Mouse (Mus musculus): ENCODE data around the gene Poldip2. TPM values are rescaled to one million over a fixed set of nuclear protein-coding genes. Genes with fewer than 3 reads are reported as not detected.

Gene Poldip2
- polyA plus RNA-seq, 1 experiment from 2014 or later = 65.8 TPM

- Histone ChIP-seq H3K4me2 (replicated peaks; ENCODE audit: low read depth) (peak overlapping the region; percentile 75), H3K4me1 (replicated peaks; ENCODE audit: control insufficient read depth, insufficient read depth, low read length) (peaks cover 12% of the 10 kb centered on the region), H3K4me3 (ENCODE audit: low read depth, low read length) (peak overlapping the region; percentile 85), H3K9me3 (ENCODE audit: control insufficient read depth) (no peaks in the 10 kb centered on the region), H3K27me3 (replicated peaks; ENCODE audit: control insufficient read depth, insufficient read depth, low read length) (no peaks in the 10 kb centered on the region), H3K9ac (ENCODE audit: low read depth, low read length) (peak overlapping the region; percentile 64), H3K27ac (ENCODE audit: low read depth, low read length) (peak overlapping the region; percentile 97), H3K36me3 (ENCODE audit: control insufficient read depth, insufficient read depth) (peaks cover 31% of the 10 kb centered on the region)
- peak; percentile 46 for ATAC-seq
- no peak for TF ChIP-seq CTCF (IDR thresholded peaks at IDR 0.05; ENCODE audit: low read depth)
- WGBS = under 1% methylated on average over 23 of the region's 23 CpGs
These were observed 23.5 kb downstream of the Poldip2 start for GRCm38 (mm10) chr11:78535376-78536079.

DNA sequence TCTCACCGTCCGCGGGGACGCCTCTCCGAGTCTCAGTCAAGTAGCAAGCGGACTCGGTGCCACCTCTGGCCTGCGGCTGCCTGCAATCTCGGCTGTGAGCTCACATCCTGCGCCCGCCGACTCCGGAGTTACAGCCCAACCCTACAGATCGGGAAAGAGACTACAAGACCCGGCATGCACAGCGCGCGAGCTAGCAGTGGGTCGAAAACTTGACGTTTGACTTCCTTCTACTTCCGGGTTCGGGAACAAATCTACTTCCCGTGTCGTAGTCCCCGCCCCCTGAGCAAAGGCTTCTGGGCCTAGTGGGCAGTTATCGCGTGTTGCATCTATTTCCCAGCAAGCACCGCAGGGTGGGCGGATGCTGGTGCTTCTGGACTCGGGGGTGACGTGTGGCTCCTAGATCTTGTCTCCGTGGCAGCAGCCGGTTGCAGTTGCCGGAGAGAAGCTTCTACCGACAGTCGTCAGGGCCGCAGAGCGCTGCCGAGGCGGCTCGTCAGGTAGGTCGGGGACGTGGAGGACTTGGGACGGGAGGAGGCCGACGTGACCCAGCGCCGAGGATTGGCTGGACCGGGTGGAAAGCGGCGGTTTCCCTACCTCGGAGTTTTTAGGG, 24.2 kb downstream of the Poldip2 start, which contains the start of the genes Tnfaip1 and Ift20:
Gene Tnfaip1, minus strand, starts transcription at position 253 of the 610 bp plus-strand sequence.
Gene Ift20, plus strand, starts transcription at position 282 of the 610 bp plus-strand sequence.
- peaks cover 34% of the 10 kb centered on the region for H3K36me3 ChIP-seq (ENCODE audit: control insufficient read depth, insufficient read depth)
- H3K9ac ChIP-seq (ENCODE audit: low read depth, low read length) = peak within 1 kb of the TSS; percentile 87
- TF ChIP-seq CTCF (IDR thresholded peaks at IDR 0.05; ENCODE audit: low read depth) = no peak
- peak within 1 kb of the TSS; percentile 83 for H3K4me2 ChIP-seq (replicated peaks; ENCODE audit: low read depth)
- no peaks in the 10 kb centered on the region for H3K9me3 ChIP-seq (ENCODE audit: control insufficient read depth)
- H3K4me3 ChIP-seq (ENCODE audit: low read depth, low read length) = peak within 1 kb of the TSS; percentile 85
- under 1% methylated on average over 52 of the region's 52 CpGs for WGBS
- ATAC-seq = peak; percentile 93
- no peaks in the 10 kb centered on the region for H3K27me3 ChIP-seq (replicated peaks; ENCODE audit: control insufficient read depth, insufficient read depth, low read length)
- H3K27ac ChIP-seq (ENCODE audit: low read depth, low read length) = peak within 1 kb of the TSS; percentile 97
- peaks cover 12% of the 10 kb centered on the region for H3K4me1 ChIP-seq (replicated peaks; ENCODE audit: control insufficient read depth, insufficient read depth, low read length)

GRCm38 (mm10) chr11:78536690-78537084, 24.7 kb downstream of the Poldip2 start:
- no peak for TF ChIP-seq CTCF (IDR thresholded peaks at IDR 0.05; ENCODE audit: low read depth)
- Histone ChIP-seq H3K4me1 (replicated peaks; ENCODE audit: control insufficient read depth, insufficient read depth, low read length) (peaks cover 12% of the 10 kb centered on the region), H3K36me3 (ENCODE audit: control insufficient read depth, insufficient read depth) (peaks cover 32% of the 10 kb centered on the region), H3K9me3 (ENCODE audit: control insufficient read depth) (no peaks in the 10 kb centered on the region), H3K4me2 (replicated peaks; ENCODE audit: low read depth) (peak overlapping the region; percentile 83), H3K27me3 (replicated peaks; ENCODE audit: control insufficient read depth, insufficient read depth, low read length) (no peaks in the 10 kb centered on the region), H3K9ac (ENCODE audit: low read depth, low read length) (peak overlapping the region; percentile 87), H3K4me3 (ENCODE audit: low read depth, low read length) (peak overlapping the region; percentile 85), H3K27ac (ENCODE audit: low read depth, low read length) (peak overlapping the region; percentile 97)
- ATAC-seq = 0 out of 2 replicates have a peak, but pooled peaks have one; percentile 0
- WGBS = 1% methylated on average over 14 of the region's 14 CpGs

- peaks cover 4% of the 10 kb centered on the region for H3K4me1 ChIP-seq (replicated peaks; ENCODE audit: control insufficient read depth, insufficient read depth, low read length)
- peaks cover 38% of the 10 kb centered on the region for H3K36me3 ChIP-seq (ENCODE audit: control insufficient read depth, insufficient read depth)
- ATAC-seq = no peak
- no peaks in the 10 kb centered on the region for H3K27me3 ChIP-seq (replicated peaks; ENCODE audit: control insufficient read depth, insufficient read depth, low read length)
- no peak for TF ChIP-seq CTCF (IDR thresholded peaks at IDR 0.05; ENCODE audit: low read depth)
- no peak overlapping the region for H3K9ac ChIP-seq (ENCODE audit: low read depth, low read length)
- no peak overlapping the region for H3K4me3 ChIP-seq (ENCODE audit: low read depth, low read length)
- 87% methylated on average over 3 of the region's 3 CpGs for WGBS
- no peak overlapping the region for H3K4me2 ChIP-seq (replicated peaks; ENCODE audit: low read depth)
- no peak overlapping the region for H3K27ac ChIP-seq (ENCODE audit: low read depth, low read length)
- H3K9me3 ChIP-seq (ENCODE audit: control insufficient read depth) = no peaks in the 10 kb centered on the region
These were observed 28.4 kb downstream of the Poldip2 start for GRCm38 (mm10) chr11:78540358-78540757.

DNA sequence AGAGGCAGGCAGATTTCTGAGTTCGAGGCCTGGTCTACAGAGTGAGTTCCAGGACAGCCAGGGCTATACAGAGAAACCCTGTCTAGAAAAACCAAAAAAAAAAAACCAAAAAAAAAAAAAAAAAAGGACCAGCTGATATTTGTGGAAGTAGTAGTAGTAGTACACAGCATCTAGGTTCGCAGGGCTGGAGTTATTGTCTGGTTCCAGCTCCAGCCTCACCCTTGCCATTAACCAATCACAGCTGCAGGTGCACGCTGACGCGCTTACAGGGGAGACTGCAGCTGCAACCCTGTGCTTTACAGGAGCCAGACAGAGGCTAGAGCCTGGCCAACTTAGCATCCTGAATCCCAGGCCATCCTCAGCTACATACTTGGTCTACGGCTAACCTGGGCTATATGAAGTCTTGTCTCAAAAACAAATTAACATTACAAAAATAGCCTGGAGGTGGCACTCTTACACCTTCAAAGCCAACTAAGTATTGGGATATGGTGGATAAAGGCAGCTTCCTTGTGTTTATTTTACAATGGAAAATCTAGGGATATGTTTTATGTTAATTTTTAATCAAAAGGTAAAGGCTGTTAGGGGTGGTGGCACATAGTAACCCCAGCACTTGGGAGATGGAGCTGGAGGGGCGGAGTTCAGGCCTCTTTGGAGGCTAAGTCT, 32.6 kb downstream of the Poldip2 start:
- H3K27me3 ChIP-seq (replicated peaks; ENCODE audit: control insufficient read depth, insufficient read depth, low read length) = no peaks in the 10 kb centered on the region
- 92% methylated on average over 7 of the region's 7 CpGs for WGBS
- no peak overlapping the region for H3K27ac ChIP-seq (ENCODE audit: low read depth, low read length)
- no peak overlapping the region for H3K4me2 ChIP-seq (replicated peaks; ENCODE audit: low read depth)
- H3K9ac ChIP-seq (ENCODE audit: low read depth, low read length) = no peak overlapping the region
- TF ChIP-seq CTCF (IDR thresholded peaks at IDR 0.05; ENCODE audit: low read depth) = peak; percentile 45
- H3K36me3 ChIP-seq (ENCODE audit: control insufficient read depth, insufficient read depth) = peaks cover 32% of the 10 kb centered on the region
- H3K9me3 ChIP-seq (ENCODE audit: control insufficient read depth) = no peaks in the 10 kb centered on the region
- no peak for ATAC-seq
- no peak overlapping the region for H3K4me3 ChIP-seq (ENCODE audit: low read depth, low read length)
- H3K4me1 ChIP-seq (replicated peaks; ENCODE audit: control insufficient read depth, insufficient read depth, low read length) = no peaks in the 10 kb centered on the region

DNA sequence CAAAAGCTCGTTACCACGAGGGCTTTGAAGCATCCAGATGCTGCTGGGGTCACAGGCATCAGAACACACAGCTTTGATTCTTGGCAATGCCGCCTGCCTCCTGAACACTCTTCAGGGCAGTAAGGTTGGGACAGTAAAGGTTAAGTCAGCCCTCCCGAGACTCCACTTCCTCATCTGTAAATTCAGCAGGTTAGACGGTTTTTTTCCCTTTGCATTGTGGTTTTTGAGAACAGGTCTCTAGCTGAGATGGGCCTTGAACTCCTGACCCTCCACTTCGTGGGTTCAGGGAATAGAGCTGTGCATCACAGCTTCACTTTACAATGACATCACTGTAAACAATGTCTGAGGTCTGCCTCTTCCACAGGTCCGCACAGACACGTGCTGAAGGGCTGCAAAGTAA, 33.2 kb downstream of the Poldip2 start:
- no peak overlapping the region for H3K27ac ChIP-seq (ENCODE audit: low read depth, low read length)
- H3K4me3 ChIP-seq (ENCODE audit: low read depth, low read length) = no peak overlapping the region
- no peak overlapping the region for H3K9ac ChIP-seq (ENCODE audit: low read depth, low read length)
- H3K4me1 ChIP-seq (replicated peaks; ENCODE audit: control insufficient read depth, insufficient read depth, low read length) = no peaks in the 10 kb centered on the region
- no peaks in the 10 kb centered on the region for H3K27me3 ChIP-seq (replicated peaks; ENCODE audit: control insufficient read depth, insufficient read depth, low read length)
- WGBS = 39% methylated on average over 8 of the region's 8 CpGs
- peaks cover 26% of the 10 kb centered on the region for H3K36me3 ChIP-seq (ENCODE audit: control insufficient read depth, insufficient read depth)
- H3K4me2 ChIP-seq (replicated peaks; ENCODE audit: low read depth) = no peak overlapping the region
- H3K9me3 ChIP-seq (ENCODE audit: control insufficient read depth) = no peaks in the 10 kb centered on the region
- no peak for TF ChIP-seq CTCF (IDR thresholded peaks at IDR 0.05; ENCODE audit: low read depth)
- ATAC-seq = no peak
